Mouse (Mus musculus) megakaryocyte, adult 5-6 weeks (primary cell): ENCODE measurements around the gene Icam2. TPM values are rescaled to one million over a fixed set of nuclear protein-coding genes. Genes with fewer than 3 reads are reported as not detected.

ENCODE experiments used
- ATAC-seq: 2 replicates; pipeline ENCODE4 v1.8.0; 2016; ENCODE audit warnings: mild to moderate bottlenecking, inconsistent platforms; ENCODE audit not compliant: poor library complexity, severe bottlenecking
- total RNA-seq, 2 experiments: library from RNA; stranded (forward) in 1 of 2; stranded (reverse) in 1 of 2; fragments of 153-499, 151-499 nt in 1 of 2; fragments of 221-1000, 200-1000 nt in 1 of 2; gene quantifications; 2 replicates each; pipeline versions ENCODE4 v1.2.3 to v1.2.4; 2015 to 2017

Gene Icam2
- total RNA-seq, 2 experiments from 2014 or later = 28.2 to 49.3 TPM

DNA sequence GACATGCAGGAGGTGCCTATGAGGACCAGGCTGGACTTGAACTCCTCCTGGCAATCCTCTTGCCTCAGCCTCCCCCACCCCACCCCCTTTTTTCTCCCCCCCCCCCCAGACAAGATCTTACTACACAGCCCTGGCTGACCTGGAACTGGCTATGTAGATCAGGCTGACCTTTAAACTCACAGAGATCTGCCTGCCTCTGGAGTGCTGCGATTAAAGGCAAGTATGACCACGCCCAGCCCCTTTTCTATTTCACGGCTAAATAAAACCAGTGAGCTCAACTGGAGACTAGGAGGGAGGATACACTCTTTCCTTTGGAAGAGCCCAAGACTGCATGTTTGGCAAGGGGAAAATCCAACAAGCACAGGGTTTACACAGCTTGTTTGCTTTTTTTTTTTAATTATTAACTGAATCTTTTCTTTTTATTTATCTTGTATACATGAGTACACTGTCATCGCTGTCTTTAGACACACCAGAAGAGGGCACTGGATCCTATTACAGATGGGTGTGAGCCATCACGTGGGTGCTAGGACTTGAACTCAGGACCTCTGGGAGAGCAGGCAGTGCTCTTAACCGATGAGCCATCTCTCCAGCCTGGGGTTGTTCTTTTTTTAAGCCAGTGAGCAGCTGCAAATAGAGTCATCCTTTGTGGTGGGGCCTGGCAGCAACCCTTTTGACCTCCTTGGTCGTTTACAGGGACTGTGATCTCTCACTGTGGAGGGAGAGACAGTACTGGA, 4.9 kb upstream of the Icam2 start:
- no peak for ATAC-seq

DNA sequence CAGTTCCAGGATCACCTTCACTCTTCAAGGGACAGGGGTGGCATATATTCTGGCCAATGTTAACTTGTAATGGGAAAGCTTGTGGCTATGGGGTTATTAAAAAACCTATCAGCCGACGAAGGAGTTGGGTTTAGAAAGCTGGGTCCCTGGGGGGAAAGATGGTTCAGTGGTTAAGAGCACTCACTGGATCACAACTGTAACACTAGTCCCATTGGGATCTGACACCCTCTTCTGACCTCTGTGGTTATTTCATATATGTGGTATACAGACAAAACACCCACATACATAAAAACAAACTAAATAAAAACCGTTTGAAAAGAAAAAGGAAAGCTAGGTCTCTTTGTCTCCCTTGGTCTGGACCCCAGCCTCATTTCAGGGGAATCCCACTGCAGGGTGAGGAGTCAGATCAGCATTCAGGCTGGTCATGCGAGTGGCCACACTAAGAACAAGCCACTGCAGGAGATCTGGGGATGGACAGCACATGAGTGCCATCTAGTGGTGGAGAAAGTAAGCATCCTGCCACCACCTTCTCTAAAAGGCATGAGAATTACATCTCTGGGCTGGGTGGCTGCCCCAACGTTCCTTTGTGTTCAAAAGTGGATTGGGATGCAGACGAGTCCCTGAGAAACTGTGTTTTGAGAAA, 3.8 kb upstream of the Icam2 start:
- ATAC-seq = peak; percentile 76

GRCm38 (mm10) chr11:106390757-106391156, 2.9 kb upstream of the Icam2 start:
- no peak for ATAC-seq

DNA sequence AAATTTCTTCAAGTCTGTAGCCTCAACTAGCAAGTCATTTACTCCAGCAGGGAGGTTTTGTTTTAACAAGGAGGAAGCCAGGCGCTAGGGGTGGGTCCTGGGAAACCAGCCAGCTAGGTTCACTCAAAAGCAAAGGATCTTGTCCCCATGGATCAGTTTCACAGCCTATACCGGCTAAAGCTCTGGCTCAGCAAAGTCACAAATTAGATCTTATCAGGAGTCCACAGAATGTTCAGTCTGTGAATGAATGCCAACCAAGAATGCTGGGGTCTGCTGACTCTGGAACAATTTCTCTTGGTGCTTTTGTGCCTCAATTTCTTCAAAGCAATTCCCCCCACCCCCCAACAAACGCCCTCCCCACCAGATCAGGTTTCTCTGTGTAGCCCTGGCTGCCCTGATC, 1.7 kb upstream of the Icam2 start:
- ATAC-seq = no peak

GRCm38 (mm10) chr11:106387020-106387419, 855 bp downstream of the Icam2 start:
- ATAC-seq = no peak

DNA sequence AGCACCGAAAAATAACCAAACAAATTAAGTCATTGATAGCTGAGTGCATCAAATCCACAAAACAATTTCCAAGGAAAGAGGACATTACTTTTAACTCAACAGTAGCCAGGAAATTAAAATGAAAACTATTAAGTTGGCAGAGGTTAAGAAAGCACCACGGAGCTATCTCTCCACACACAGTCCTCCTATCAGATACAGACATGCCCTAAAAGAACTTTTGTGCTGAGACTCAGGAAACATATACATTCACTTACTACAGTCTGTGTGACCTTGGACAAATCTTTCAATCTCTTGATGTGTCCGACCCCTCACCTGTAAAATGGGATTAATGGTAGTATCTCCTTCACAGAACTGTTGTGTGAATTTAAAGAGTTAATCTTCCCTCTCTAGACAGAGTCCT, 1.5 kb downstream of the Icam2 start:
- no peak for ATAC-seq

- ATAC-seq = no peak
Measured at GRCm38 (mm10) chr11:106383051-106383790, 4.7 kb downstream of the Icam2 start.

DNA sequence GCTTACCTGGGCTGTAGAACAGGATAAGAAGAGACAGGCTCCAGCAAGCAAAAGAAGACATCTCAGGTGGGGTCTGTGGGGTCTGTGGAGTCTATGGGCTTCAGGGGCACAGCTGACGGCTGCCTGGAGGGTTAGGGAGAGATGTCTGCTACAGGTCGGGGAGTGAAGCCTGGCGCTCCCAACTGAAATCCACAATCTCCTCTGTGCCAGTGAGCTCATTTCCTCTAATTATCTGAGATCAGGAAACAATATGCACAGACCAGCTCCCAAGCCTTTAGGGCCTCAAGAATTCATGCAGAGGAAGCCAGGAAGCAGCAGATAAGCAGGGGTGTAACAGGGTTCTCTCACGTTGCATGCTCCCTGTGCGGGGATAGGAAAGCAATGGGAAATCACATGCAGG, 5.5 kb downstream of the Icam2 start:
- ATAC-seq = no peak

- ATAC-seq = no peak
Measured at GRCm38 (mm10) chr11:106381883-106382282, 6.0 kb downstream of the Icam2 start.

DNA sequence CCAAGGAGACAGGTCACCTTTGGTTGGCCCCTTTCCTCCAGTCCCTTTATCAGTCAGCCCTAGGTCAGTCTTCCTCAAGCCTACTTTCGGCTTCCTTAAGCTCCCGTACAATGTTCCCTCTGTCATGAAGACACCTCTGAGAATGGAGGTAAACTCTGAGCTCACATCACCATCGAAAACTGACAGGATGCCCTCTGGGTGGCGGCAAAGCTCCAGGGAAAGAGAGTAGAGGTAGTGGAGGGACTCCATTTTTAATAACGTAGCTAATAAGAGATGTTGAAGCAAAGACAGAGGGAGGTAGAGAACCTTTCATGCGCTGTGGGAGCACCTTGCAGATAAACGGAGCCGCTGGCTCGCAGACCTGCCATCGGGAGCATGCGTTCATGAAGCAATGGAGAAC, 6.9 kb downstream of the Icam2 start:
- no peak for ATAC-seq

- no peak for ATAC-seq
Measured at GRCm38 (mm10) chr11:106374979-106375378, 12.9 kb downstream of the Icam2 start.

DNA sequence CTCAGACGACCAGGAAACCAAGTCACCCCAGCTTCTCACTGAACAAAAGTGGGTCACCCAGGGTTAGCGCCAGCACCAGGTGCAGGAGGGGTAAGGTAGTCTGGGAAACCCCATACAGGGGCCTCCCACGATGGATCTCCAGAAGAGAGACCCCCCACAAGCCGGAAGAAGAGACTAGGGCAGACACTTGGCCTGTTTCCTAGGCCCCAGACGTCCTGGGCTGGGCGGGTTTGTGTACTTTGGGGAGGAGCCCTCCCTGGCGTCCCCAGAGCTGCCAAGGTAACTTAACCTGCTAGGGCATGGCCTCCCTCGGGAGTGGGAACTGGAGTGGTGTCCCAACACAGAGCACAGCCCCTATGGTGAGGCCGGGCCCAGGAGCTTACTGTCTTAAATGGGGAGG, 13.3 kb downstream of the Icam2 start:
- no peak for ATAC-seq

GRCm38 (mm10) chr11:106373998-106374397, 13.9 kb downstream of the Icam2 start:
- ATAC-seq = no peak

- peak; percentile 83 for ATAC-seq
Measured at GRCm38 (mm10) chr11:106366316-106366715, 21.6 kb downstream of the Icam2 start.

DNA sequence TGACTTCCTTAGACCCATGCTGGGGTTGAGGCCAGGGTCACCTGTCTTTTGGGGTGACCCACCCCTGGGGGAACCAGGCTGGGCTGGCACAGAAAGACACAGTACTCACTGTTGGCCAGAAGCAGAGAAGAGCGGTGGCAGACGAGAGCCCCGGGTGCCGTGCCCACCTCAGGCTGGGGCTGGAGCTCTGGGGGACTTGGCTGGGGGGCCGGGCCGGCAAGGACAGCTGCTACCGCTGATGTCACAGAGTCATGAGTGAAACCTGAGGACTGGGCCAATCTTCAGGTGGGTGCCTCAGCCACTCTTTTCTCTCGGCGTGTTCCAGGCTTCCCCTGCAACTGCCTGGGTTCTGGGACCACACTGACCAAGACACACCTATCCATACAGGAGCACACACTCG, 22.5 kb downstream of the Icam2 start, which contains the start of gene Prr29:
TSS of gene Prr29 (plus strand) at position 107 of the 400 bp plus-strand sequence.
- ATAC-seq = no peak

- peak; percentile 69 for ATAC-seq
Measured at GRCm38 (mm10) chr11:106364712-106365111, 23.2 kb downstream of the Icam2 start.

- no peak for ATAC-seq
Measured at GRCm38 (mm10) chr11:106359350-106359749, 28.5 kb downstream of the Icam2 start.

- ATAC-seq = peak; percentile 73
Measured at GRCm38 (mm10) chr11:106355382-106356128, 32.3 kb downstream of the Icam2 start.

DNA sequence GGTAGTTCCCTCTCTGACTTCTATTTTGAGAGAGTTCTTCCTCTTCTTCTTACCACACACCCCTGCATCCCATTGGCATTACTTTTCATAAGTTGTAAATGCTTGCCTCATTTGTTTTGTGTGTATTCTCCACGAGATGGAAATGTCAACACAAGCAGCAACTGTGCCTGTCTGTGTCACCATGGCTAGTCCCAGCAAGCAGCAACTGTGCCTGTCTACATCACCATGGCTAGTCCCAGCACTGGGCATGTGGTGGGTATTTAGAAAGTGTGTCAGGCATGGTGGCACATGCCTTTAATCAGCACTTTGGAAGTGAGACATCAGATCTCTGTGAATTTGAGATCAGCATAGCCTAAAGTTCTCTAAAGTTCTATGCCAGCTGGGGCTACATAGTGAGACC, 33.7 kb downstream of the Icam2 start:
- no peak for ATAC-seq

DNA sequence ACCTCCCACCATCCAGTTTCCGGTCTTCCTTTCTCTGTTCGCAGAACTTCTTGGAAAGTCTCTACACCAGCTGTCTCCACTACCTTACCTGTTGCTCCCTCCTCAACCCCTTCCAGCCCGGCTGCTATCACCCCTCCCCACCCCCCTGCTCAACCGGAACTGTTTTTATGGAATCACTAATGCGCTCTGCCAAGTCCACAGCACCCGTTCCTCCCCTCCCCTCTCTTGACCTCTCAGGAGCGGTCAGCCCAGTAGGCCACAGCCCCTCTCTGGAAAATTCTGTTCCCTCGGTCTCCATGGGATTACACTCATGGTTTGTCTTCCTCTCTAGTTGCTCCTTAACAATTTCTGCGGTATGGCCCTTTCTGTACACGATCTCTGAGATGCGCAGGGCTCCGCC, 34.7 kb downstream of the Icam2 start, which contains the start of gene Scn4a:
TSS of gene Scn4a (minus strand) at position 101 of the 400 bp plus-strand sequence.
- ATAC-seq = no peak

DNA sequence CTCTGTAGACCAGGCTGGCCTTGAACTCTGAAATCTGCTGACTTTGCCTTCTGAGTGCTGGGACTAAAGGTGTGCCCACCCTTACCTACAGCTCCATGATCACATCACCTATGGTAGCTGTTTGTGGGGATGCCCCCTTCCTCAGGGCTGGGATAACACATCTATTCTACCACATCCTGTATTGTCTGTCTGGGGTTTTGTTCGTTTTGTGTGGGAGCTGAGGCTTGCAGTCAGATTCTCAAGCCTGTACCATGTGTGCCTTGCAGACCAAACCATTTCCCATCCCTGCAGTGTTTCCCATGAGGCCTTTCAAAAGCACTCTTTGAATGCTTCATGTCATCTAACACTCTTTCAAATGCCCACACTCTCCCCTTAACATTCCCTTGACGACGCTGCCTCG, 35.9 kb downstream of the Icam2 start:
- ATAC-seq = no peak
